34 mouse cellular contexts compared by ENCODE assay signal in genomic region chr15:88937291-88937650, GRCm38 (mm10). TPM values are rescaled to one million over a fixed set of nuclear protein-coding genes. Genes with fewer than 3 reads are reported as not detected.
DNase-seq lines count a peak whose midpoint lies in the region; ATAC-seq lines count a peak whose summit lies in the region.
"Had no signal": no experiment of that assay in that cellular context is flagged by ENCODE, and none has a peak within 500 bp of the region (broad histone marks: within the 10 kb centered on the region; RNA-seq: fewer than 3 reads in every experiment).

No protein-coding gene starts in this region.

- no peaks in the 10 kb centered on the region for H3K79me2 ChIP-seq in macrophage (ENCODE audit: inconsistent target)

- peak overlapping the region; percentile 36 for H3K27ac ChIP-seq in macrophage
- H3K27ac ChIP-seq: embryonic facial prominence, embryonic 10.5 days; embryonic facial prominence, embryonic 13.5 days; forebrain, embryonic 12.5 days; forebrain, embryonic 15.5 days; heart, adult 2 months; hindbrain, embryonic 12.5 days; hindbrain, embryonic 15.5 days had no signal

- DNase-seq in cerebellum, adult 9-11 months, result peak; percentile 18
- DNase-seq in heart, adult 11 months, result peak; percentile 55
- DNase-seq in heart, adult 8-10 months (ENCODE audit: low spot score), result no peak
- DNase-seq in 3134 (ENCODE audit: extremely low read depth, insufficient read length, low spot score), result peak; percentile 29
- no peak for DNase-seq in spleen, postnatal 14 days (ENCODE audit: low spot score in 2 of 2)
- DNase-seq in spleen, postnatal 4 days (ENCODE audit: low spot score in 2 of 2), result no peak
- DNase-seq: adrenal gland, postnatal 10 days; adrenal gland, postnatal 36 days; B cell, adult 2 months; embryo, embryonic 11 days; gastrocnemius, postnatal 25 days; heart, adult 2 months had no signal

- ATAC-seq in cerebellum, adult (ENCODE audit: insufficient number of reproducible peaks, low FRiP score, low TSS enrichment), result no peak
- ATAC-seq: forebrain, embryonic 15.5 days had no signal

- H3K36me3 ChIP-seq in macrophage (ENCODE audit: inconsistent target), result no peaks in the 10 kb centered on the region
- H3K36me3 ChIP-seq: embryonic facial prominence, embryonic 10.5 days; embryonic facial prominence, embryonic 13.5 days; forebrain, embryonic 12.5 days; forebrain, embryonic 15.5 days; G1E; hindbrain, embryonic 12.5 days; hindbrain, embryonic 15.5 days had no signal

- H3K4me3 ChIP-seq in macrophage (ENCODE audit: inconsistent target), result no peak overlapping the region
- H3K4me3 ChIP-seq: embryonic facial prominence, embryonic 10.5 days; embryonic facial prominence, embryonic 13.5 days; erythroblast, embryonic 14.5 days; forebrain, embryonic 12.5 days; forebrain, embryonic 15.5 days; heart, adult 2 months; hindbrain, embryonic 12.5 days; hindbrain, embryonic 15.5 days had no signal

- 95% methylated on average over 2 of the region's 2 CpGs for WGBS in macrophage (ENCODE audit: missing documents)

RNA-seq across cellular contexts. Expression of gene Ttll8, which starts 16.9 kb away (rescaled TPM):
- total RNA-seq in heart, adult 8-10 months (2022), result not detected
- total RNA-seq in macrophage (2018; cell fraction: chromatin; rRNA removed), result not detected
- not detected for total RNA-seq in macrophage (2018; cell fraction: cytosol; rRNA removed)
- not detected for total RNA-seq in macrophage (2018; cell fraction: nucleus; rRNA removed)
- not detected in 3 replicates for polyA plus RNA-seq in macrophage (2018)
- total RNA-seq: adrenal gland, postnatal 10 days; CH12.LX; gastrocnemius, adult 8-10 months; gastrocnemius, postnatal 25 days; heart, adult 2 months; heart, postnatal 25 days; hematopoietic stem cell, adult 5-6 weeks had no signal
- polyA plus RNA-seq: embryonic facial prominence, embryonic 10.5 days; embryonic facial prominence, embryonic 13.5 days; erythroblast, embryonic 14.5 days; forebrain, embryonic 15.5 days; G1E; heart, embryonic 11.5 days; heart, embryonic 14.5 days; heart, postnatal 0 days; hindbrain, embryonic 12.5 days; intestine, embryonic 14.5 days had no signal

RNA-seq across cellular contexts. Expression of gene Mlc1, which starts 41.5 kb away (rescaled TPM):
- not detected for total RNA-seq in heart, adult 8-10 months (2022)
- total RNA-seq in macrophage (2018; cell fraction: chromatin; rRNA removed), result not detected
- total RNA-seq in macrophage (2018; cell fraction: cytosol; rRNA removed), result not detected
- total RNA-seq in macrophage (2018; cell fraction: nucleus; rRNA removed), result not detected
- polyA plus RNA-seq in macrophage (2018), result not detected in 3 replicates
- total RNA-seq: adrenal gland, adult 18-20 months; adrenal gland, postnatal 36 days; CH12.LX; heart, adult 2 months; heart, postnatal 25 days; hematopoietic stem cell, adult 5-6 weeks had no signal
- polyA plus RNA-seq: erythroblast, embryonic 14.5 days; G1E; heart, adult 2 months; heart, embryonic 11.5 days; heart, embryonic 14.5 days; intestine, embryonic 14.5 days had no signal

RNA-seq across cellular contexts. Expression of gene Mov10l1, which starts 45.4 kb away (rescaled TPM):
- 100 to 1,000 TPM; 105 to 126 (median 121) TPM for total RNA-seq in heart, adult 8-10 months (2022)
- not detected for total RNA-seq in macrophage (2018; cell fraction: chromatin; rRNA removed)
- not detected for total RNA-seq in macrophage (2018; cell fraction: cytosol; rRNA removed)
- total RNA-seq in macrophage (2018; cell fraction: nucleus; rRNA removed), result not detected
- not detected in 3 replicates for polyA plus RNA-seq in macrophage (2018)
- total RNA-seq: adrenal gland, adult 18-20 months; adrenal gland, postnatal 10 days; adrenal gland, postnatal 36 days; CH12.LX; G1E; gastrocnemius, adult 8-10 months; gastrocnemius, postnatal 25 days; hematopoietic stem cell, adult 5-6 weeks had no signal
- polyA plus RNA-seq: brain, embryonic 14.5 days; cortical plate, adult 2 months; embryonic facial prominence, embryonic 10.5 days; embryonic facial prominence, embryonic 13.5 days; erythroblast, embryonic 14.5 days; forebrain, embryonic 12.5 days; forebrain, embryonic 15.5 days; G1E; hindbrain, embryonic 12.5 days; hindbrain, embryonic 15.5 days; intestine, embryonic 14.5 days; Patski had no signal

Comparison
In these comparisons a context has a peak if more than half of its experiments do, and no peak if none do; other contexts are left out.
1. DNase-seq: peak in cerebellum, adult 9-11 months (single experiment), heart, adult 11 months (single experiment) and 3134 (single experiment); none in heart, adult 8-10 months (single experiment), spleen, postnatal 14 days (0 of 2) and spleen, postnatal 4 days (0 of 2).